Comparison of ENCODE assay signal across 7 mouse cellular contexts in the genomic region with DNA sequence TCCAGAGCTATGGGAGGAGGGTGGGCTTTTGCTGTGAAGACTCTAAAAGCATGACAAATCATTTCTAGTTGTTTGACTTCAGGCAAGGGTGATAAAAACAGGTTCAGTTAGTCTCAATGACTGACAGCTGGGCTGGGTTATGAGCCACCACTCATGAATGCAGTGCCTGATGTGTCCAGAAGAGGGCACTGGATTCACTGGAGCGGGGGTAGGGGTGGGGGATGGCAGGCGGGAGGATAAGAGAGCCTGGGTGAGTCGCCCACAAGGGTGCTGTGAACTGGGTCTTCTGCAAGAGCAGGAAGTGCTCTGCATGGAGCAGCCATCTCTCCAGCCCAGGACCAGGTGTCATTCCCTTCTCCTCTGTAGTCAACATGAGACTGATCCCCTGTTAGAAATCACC. TPM values are rescaled to one million over a fixed set of nuclear protein-coding genes. Genes with fewer than 3 reads are reported as not detected.
DNase-seq lines count a peak whose midpoint lies in the region; TF ChIP-seq lines count a peak whose summit lies in the region.

No protein-coding gene starts in this region.

- 14% methylated on average over 3 of the region's 3 CpGs for WGBS in lung, adult 2 months

- peaks cover 7% of the 10 kb centered on the region for H3K4me1 ChIP-seq in lung, adult 2 months (ENCODE audit: control insufficient read depth, insufficient read depth, low read length)

- intact Hi-C loops in left cerebral cortex, postnatal 14 days (cut with DNase I), result no loop called here

- no peak overlapping the region for H3K4me3 ChIP-seq in lung, adult 2 months (replicated peaks; ENCODE audit: extremely low read depth, low read depth, low read length)

- peak; percentile 63 for TF ChIP-seq CTCF in lung, adult 2 months (IDR thresholded peaks at IDR 0.05; ENCODE audit: insufficient read depth, low read length)

- TF ChIP-seq POLR2A in lung, adult 2 months (IDR thresholded peaks at IDR 0.05; ENCODE audit: borderline replicate concordance, extremely low read depth, low read depth, low read length), result no peak

- DNase-seq in lung, adult 2 months, result peak; percentile 33
- no peak for DNase-seq in lung, postnatal 25 days (ENCODE audit: low spot score)
- peak; percentile 59 for DNase-seq in NIH3T3 (ENCODE audit: low read depth)
- DNase-seq in embryo, embryonic 10.5 days (ENCODE audit: low spot score), result peak; percentile 60
- peak; percentile 26 to 72 for DNase-seq in kidney, postnatal 36 days
- DNase-seq in naive thymus-derived CD4-positive, alpha-beta T cell, adult 2 months (ENCODE audit: low read depth), result peak; percentile 80
- DNase-seq in left cerebral cortex, postnatal 14 days (ENCODE audit: low spot score in 2 of 2), result no peak

RNA-seq across cellular contexts. Expression of a gene that starts 50.8 kb away (rescaled TPM):
- 59.1 and 62.6 TPM in 2 replicates for polyA plus RNA-seq in lung, adult 2 months (2012; rRNA removed)
- total RNA-seq in left cerebral cortex, postnatal 14 days (2021), result 10 to 100 TPM; 13.2 to 13.9 TPM

Comparison
In these comparisons a context has a peak if more than half of its experiments do, and no peak if none do; other contexts are left out.
1. DNase-seq: peak in lung, adult 2 months (single experiment), NIH3T3 (single experiment), embryo, embryonic 10.5 days (single experiment), kidney, postnatal 36 days (2 of 2) and naive thymus-derived CD4-positive, alpha-beta T cell, adult 2 months (single experiment); none in lung, postnatal 25 days (single experiment) and left cerebral cortex, postnatal 14 days (0 of 2).